Mouse (Mus musculus) midbrain, embryonic 11.5 days (tissue): ENCODE results near the gene Spag8. TPM values are rescaled to one million over a fixed set of nuclear protein-coding genes. Genes with fewer than 3 reads are reported as not detected.
A peak's percentile ranks its signal among the peaks of the same experiment; 100 is the strongest.

Experiments
- ATAC-seq: fragments of 200-750 bp; cut with Nextera tagmentation; 2 replicates; pipeline ENCODE4 v1.8.0; 2017; ENCODE audit warnings: moderate TSS enrichment, moderate library complexity; ENCODE audit not compliant: low FRiP score
- DNase-seq: peaks from one replicate; pipeline ENCODE4 v3.0.0; 2015; ENCODE audit warnings: low spot score; ENCODE audit errors: missing footprints
- H3K27ac ChIP-seq: fragments of 300-500 bp; sonication (generic); 2 replicates; pipeline ENCODE4 v1.5.1; 2014; ENCODE audit warnings: low read depth, low read length
- H3K27me3 ChIP-seq: fragments of 300-500 bp; sonication (generic); 2 replicates; pipeline ENCODE4 v1.6.1; 2014; ENCODE audit warnings: mild to moderate bottlenecking, low read length, moderate library complexity, mixed read lengths; ENCODE audit not compliant: control insufficient read depth, insufficient read depth
- H3K36me3 ChIP-seq: fragments of 300-500 bp; sonication (generic); 2 replicates; pipeline ENCODE4 v1.6.1; 2014; ENCODE audit warnings: mild to moderate bottlenecking, low read length, moderate library complexity, mixed read lengths; ENCODE audit not compliant: control insufficient read depth, insufficient read depth
- H3K4me1 ChIP-seq: fragments of 300-500 bp; sonication (generic); 2 replicates; pipeline ENCODE4 v1.6.1; 2014; ENCODE audit warnings: low read length; ENCODE audit not compliant: control insufficient read depth, insufficient read depth
- H3K4me2 ChIP-seq: fragments of 300-500 bp; sonication (generic); 2 replicates; pipeline ENCODE4 v1.6.1; 2014; ENCODE audit warnings: mild to moderate bottlenecking, moderate library complexity
- H3K4me3 ChIP-seq: fragments of 300-500 bp; sonication (generic); 2 replicates; pipeline ENCODE4 v1.5.1; 2014; ENCODE audit warnings: low read depth, low read length
- H3K9ac ChIP-seq: fragments of 300-500 bp; sonication (generic); 2 replicates; pipeline ENCODE4 v1.6.1; 2014; ENCODE audit warnings: low read length
- H3K9me3 ChIP-seq: fragments of 300-500 bp; sonication (generic); 2 replicates; pipeline ENCODE4 v1.6.1; 2016; ENCODE audit warnings: low read length; ENCODE audit not compliant: control insufficient read depth
- WGBS: fragments of 180-500 bp; shearing (Covaris S2); extraction: QIAGEN DNeasy Blood & Tissue Kit; methylation state at CpG from one replicate; pipeline ENCODE4 v1.1.7; 2014; 5-methylcytosine and 5-hydroxymethylcytosine counted together
- polyA plus RNA-seq: library from polyadenylated mRNA; unstranded; fragments of >200 nt; fragmentation: Nextera tagmentation; extraction: Ambion mirVana; gene quantifications from 2 replicates; pipeline ENCODE4 v1.2.1, GENCODE M21; 2014

The Spag8 gene
- 2.9 and 3.4 TPM in 2 replicates for polyA plus RNA-seq

GRCm38 (mm10) chr4:43653161-43654015 is at the start of gene Spag8:
TSS of gene Spag8 (minus strand) at chr4:43653594.
- no peaks in the 10 kb centered on the region; the same call in 1 of the 2 replicates for H3K9me3 ChIP-seq
- H3K4me3 ChIP-seq = peak within 1 kb of the TSS; percentile 25
- peaks cover 12% of the 10 kb centered on the region for H3K4me1 ChIP-seq
- DNase-seq (peak; percentile 93), ATAC-seq (no peak)
- peak within 1 kb of the TSS; percentile 40 for H3K4me2 ChIP-seq
- H3K27ac ChIP-seq = no peak within 1 kb of the TSS
- H3K27me3 ChIP-seq = 0 out of 2 replicates have a peak, but pooled peaks cover under 1% of the 10 kb centered on the region
- H3K9ac ChIP-seq = peak within 1 kb of the TSS; percentile 42; the same call in 1 of the 2 replicates
- 13% methylated on average over 24 of the region's 24 CpGs for WGBS
- H3K36me3 ChIP-seq = no peaks in the 10 kb centered on the region

DNA sequence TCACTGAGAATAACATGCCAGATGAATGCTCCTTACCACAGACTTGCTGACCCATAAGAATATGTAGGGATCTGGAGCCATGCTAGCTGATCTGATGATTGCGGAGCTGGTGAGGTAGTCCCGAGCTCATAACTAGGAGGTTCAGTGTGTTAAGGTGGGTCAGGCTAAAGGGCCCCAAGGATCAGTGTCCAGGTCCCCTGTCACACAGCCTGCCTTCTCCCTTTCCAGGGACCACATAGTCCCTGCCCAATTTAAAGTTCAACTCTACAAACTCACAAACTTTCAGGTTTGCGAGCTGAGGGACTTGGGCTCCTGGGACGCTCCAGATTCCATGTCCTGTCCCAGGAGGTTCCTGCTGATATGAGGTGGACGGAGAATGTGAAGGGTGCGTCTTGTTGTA is 47.3 kb upstream of the Spag8 start, which contains the start of gene Olfr70:
TSS of gene Olfr70 (minus strand) at position 101 of the 400 bp plus-strand sequence.
- no peak within 1 kb of the TSS for H3K4me2 ChIP-seq
- H3K36me3 ChIP-seq = no peaks in the 10 kb centered on the region
- no peaks in the 10 kb centered on the region for H3K9me3 ChIP-seq
- H3K9ac ChIP-seq = no peak within 1 kb of the TSS
- ATAC-seq (no peak), DNase-seq (peak; percentile 4)
- H3K4me3 ChIP-seq = no peak within 1 kb of the TSS
- H3K4me1 ChIP-seq = no peaks in the 10 kb centered on the region
- no peaks in the 10 kb centered on the region for H3K27me3 ChIP-seq
- 94% methylated on average over 6 of the region's 6 CpGs for WGBS
- H3K27ac ChIP-seq = no peak within 1 kb of the TSS

- Histone ChIP-seq H3K27ac (no peak overlapping the region), H3K4me3 (no peak overlapping the region), H3K4me1 (no peaks in the 10 kb centered on the region), H3K4me2 (no peak overlapping the region), H3K9ac (no peak overlapping the region), H3K9me3 (no peaks in the 10 kb centered on the region), H3K36me3 (no peaks in the 10 kb centered on the region), H3K27me3 (no peaks in the 10 kb centered on the region)
- peak; percentile 57 for DNase-seq
- ATAC-seq = no peak
- 95% methylated on average over 13 of the region's 13 CpGs for WGBS
Observed at GRCm38 (mm10) chr4:43696561-43696960, 43.2 kb upstream of the Spag8 start.

GRCm38 (mm10) chr4:43695249-43695671 is 41.9 kb upstream of the Spag8 start:
- WGBS = 37% methylated on average over 9 of the region's 9 CpGs

DNA sequence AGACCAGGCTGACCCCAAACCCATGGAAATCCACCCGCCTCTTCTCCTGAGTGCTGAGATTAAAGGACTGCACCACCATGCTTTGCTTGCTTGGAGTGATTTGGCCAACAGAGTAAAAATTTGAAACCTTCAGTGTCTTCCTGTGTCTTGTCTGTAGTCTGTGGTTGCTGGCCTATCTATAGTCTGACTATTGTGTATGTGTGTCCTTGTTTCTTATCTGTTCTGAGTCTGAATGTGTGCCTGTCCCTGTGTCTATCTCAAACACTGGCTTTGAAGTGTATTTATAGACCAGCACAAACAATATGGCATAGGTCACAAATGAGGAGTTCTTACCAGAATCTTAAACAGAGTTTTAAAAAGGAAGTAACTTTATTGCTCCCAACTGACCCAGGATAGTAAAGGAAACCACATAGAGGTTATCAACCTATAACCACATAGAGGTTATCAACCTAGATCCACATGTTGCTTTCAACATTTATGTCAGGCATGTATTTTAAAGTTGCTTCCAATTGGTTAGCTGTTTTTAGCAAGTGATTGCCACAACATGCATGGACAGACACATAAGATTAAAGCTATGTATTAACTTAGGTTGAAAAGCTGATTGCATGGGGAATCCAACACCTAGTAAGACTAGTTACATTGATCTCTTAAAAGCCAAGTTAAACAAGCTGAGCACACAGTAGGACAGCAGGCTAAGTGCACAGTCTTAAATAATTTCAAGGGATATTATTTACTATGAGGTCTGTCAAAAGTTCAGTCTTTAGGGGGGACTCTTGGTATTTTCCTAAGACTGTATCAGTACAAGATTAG is 41.2 kb upstream of the Spag8 start:
- Histone ChIP-seq H3K36me3 (peaks cover 2% of the 10 kb centered on the region; the same call in 1 of the 2 replicates), H3K9me3 (no peaks in the 10 kb centered on the region), H3K9ac (no peak overlapping the region), H3K4me1 (no peaks in the 10 kb centered on the region), H3K4me3 (no peak overlapping the region), H3K27ac (no peak overlapping the region), H3K27me3 (no peaks in the 10 kb centered on the region), H3K4me2 (no peak overlapping the region)
- DNase-seq (peak; percentile 51), ATAC-seq (no peak)
- 86% methylated on average over 1 of the region's 1 CpGs for WGBS

More at GRCm38 (mm10) chr4:43695249-43695671, 41.9 kb upstream of the Spag8 start:
- H3K9me3 ChIP-seq = no peaks in the 10 kb centered on the region
- H3K4me3 ChIP-seq = no peak overlapping the region
- no peak overlapping the region for H3K9ac ChIP-seq
- H3K36me3 ChIP-seq = no peaks in the 10 kb centered on the region
- no peak overlapping the region for H3K4me2 ChIP-seq
- H3K27me3 ChIP-seq = no peaks in the 10 kb centered on the region
- H3K27ac ChIP-seq = no peak overlapping the region
- DNase-seq (peak; percentile 75), ATAC-seq (no peak)
- H3K4me1 ChIP-seq = no peaks in the 10 kb centered on the region

DNA sequence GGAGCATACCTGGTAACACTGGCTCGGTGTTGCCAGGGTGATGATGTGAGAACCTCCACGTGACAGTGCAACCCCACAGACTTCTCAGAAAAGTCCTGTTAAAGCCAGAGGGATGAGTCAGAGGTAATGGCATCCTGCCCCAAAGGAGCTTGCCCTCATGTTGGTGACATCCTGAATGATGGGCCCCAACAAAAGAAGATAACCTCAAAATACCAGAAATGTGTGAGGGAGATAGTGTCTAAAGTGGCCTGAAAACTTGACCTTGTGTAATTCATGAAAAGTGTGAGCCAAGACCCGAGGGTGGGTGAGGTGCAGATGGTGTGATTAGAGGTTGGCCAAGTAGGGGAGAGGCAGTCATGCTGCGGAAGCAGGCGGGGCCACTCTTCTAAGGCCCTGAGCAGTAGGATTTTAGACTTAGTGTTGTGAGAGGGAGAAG is 40.4 kb upstream of the Spag8 start:
- Histone ChIP-seq H3K9ac (no peak overlapping the region), H3K36me3 (peaks cover 2% of the 10 kb centered on the region; the same call in 1 of the 2 replicates), H3K27ac (no peak overlapping the region), H3K4me1 (no peaks in the 10 kb centered on the region), H3K4me3 (no peak overlapping the region), H3K4me2 (no peak overlapping the region), H3K9me3 (no peaks in the 10 kb centered on the region), H3K27me3 (no peaks in the 10 kb centered on the region)
- peak; percentile 81 for DNase-seq
- 73% methylated on average over 5 of the region's 5 CpGs for WGBS
- ATAC-seq = no peak

DNA sequence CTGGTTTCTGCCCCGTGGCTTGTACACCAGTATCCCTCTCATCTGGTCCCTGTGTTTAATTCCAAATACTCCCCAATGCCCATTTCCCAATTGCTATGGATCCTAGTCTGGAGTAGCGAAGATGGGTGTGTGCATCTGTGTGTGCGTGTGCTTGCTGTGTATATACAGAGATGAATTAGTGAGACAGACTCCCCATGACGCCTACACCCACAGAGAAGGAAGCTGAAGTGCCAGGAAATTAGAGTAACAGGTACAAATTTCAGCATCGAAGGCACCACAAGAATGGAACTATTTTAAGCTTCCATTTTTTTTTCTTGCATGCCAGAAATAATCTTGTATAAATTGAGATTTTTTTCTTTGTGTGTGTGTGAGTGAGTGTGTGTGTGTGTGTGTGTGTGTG is 37.6 kb upstream of the Spag8 start:
- H3K9me3 ChIP-seq = no peaks in the 10 kb centered on the region
- 83% methylated on average over 5 of the region's 5 CpGs for WGBS
- H3K36me3 ChIP-seq = peaks cover 2% of the 10 kb centered on the region; the same call in 1 of the 2 replicates
- DNase-seq = peak; percentile 12
- ATAC-seq = no peak
- no peaks in the 10 kb centered on the region for H3K27me3 ChIP-seq
- no peaks in the 10 kb centered on the region for H3K4me1 ChIP-seq
- H3K27ac ChIP-seq = no peak overlapping the region
- no peak overlapping the region for H3K9ac ChIP-seq
- H3K4me2 ChIP-seq = no peak overlapping the region
- no peak overlapping the region for H3K4me3 ChIP-seq

DNA sequence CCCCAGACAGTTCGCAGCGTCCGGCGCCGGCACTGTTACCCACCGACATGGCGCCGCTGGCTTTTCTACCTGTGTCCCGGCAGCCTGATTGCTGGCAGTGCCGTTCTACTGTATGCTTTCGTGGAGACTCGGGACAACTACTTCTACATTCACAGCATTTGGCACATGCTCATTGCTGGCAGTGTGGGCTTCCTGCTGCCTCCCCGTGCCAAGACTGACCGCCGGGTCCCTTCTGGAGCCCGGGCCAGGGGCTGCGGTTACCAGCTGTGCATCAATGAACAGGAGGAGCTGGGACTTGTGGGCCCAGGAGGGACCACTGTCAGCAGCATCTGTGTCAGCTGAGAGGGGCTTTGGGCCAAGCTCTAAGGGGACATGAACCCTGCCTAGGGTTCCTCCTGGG is 36.6 kb upstream of the Spag8 start:
- no peak overlapping the region for H3K27ac ChIP-seq
- no peaks in the 10 kb centered on the region for H3K27me3 ChIP-seq
- no peaks in the 10 kb centered on the region for H3K4me1 ChIP-seq
- no peak overlapping the region for H3K9ac ChIP-seq
- no peaks in the 10 kb centered on the region for H3K9me3 ChIP-seq
- WGBS = 95% methylated on average over 17 of the region's 17 CpGs
- no peak overlapping the region for H3K4me3 ChIP-seq
- peaks cover 2% of the 10 kb centered on the region; the same call in 1 of the 2 replicates for H3K36me3 ChIP-seq
- ATAC-seq (no peak), DNase-seq (no peak)
- H3K4me2 ChIP-seq = no peak overlapping the region
